Mouse (Mus musculus) urinary bladder, postnatal 10 days (tissue): ENCODE measurements around the gene Rnf5.

Source experiments
- DNase-seq: peaks from one replicate; pipeline ENCODE4 v3.0.0; 2022; ENCODE audit warnings: low spot score

Gene Rnf5

GRCm38 (mm10) chr17:34632261-34632691, 28.8 kb upstream of the Rnf5 start:
- DNase-seq: peak; percentile 46

- DNase-seq: no peak
These were observed 28.2 kb upstream of the Rnf5 start for GRCm38 (mm10) chr17:34631647-34632046.

DNA sequence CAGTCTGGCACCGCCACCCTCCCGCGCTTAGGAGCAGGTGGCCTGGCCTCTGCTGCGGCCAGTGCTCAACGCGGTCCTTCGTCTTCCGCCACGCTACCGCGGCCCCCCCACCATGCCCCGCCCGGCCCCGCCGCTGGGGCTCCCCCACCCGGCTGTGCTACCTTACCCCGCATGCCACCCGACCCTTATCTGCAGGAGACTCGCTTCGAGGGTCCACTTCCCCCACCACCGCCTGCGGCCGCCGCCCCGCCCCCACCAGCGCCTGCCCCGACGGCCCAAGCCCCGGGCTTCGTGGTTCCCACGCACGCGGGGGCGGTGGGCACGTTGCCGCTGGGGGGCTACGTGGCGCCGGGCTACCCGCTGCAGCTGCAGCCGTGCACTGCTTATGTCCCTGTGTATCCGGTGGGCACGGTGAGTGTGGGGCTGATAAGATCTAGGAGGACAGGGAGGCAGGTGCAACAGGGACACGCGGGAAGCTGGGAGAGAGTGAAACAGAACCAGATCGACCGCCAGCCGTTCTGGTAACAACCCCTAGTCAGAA, 27.3 kb upstream of the Rnf5 start:
- no peak for DNase-seq

- no peak for DNase-seq
These were observed 26.5 kb upstream of the Rnf5 start for GRCm38 (mm10) chr17:34629796-34630603.

DNA sequence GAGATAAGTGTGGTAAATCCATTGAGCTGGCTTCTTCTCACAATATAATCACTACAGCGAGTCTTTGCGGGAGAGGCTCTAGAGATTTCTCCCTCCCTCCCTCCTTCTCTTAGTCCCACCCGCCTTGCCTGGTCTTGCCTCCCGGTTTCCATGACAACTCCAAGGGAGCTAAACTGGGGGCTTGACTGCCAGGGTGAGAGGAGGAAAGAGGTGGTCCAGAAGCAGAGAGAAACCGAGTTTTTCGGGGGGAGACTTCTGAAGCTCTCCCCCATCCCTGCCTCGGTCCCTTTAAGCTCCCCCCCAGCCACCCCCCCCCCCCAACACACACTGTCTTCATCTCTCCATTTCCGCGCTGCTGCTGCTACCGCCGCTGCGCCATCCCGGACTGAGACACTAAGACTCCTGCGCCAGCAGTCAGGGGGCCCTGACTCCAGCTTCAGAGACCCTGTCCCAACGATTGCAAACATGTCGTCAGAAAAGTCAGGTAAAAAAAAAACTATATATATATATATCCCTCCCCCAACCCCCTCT, 25.8 kb upstream of the Rnf5 start, which contains the start of gene Prrt1:
TSS of gene Prrt1 (plus strand) at position 313 of the 531 bp plus-strand sequence.
- no peak for DNase-seq

DNA sequence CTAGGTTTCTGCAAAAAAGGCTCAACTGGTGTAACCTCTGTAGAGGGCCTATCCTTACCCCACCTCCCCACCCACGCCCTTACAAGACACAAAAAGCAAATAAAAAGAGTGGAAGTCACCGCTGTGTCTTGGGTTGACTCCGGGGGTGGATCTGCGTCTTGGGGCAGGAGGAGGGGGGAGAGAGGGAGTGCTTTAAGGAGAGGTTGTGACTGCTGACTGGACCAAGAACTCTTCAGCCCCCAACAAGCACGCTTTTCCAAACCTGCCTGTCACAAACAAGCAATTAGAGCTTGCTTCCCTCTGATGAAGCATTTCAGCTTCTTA, 25.1 kb upstream of the Rnf5 start:
- DNase-seq: no peak

DNA sequence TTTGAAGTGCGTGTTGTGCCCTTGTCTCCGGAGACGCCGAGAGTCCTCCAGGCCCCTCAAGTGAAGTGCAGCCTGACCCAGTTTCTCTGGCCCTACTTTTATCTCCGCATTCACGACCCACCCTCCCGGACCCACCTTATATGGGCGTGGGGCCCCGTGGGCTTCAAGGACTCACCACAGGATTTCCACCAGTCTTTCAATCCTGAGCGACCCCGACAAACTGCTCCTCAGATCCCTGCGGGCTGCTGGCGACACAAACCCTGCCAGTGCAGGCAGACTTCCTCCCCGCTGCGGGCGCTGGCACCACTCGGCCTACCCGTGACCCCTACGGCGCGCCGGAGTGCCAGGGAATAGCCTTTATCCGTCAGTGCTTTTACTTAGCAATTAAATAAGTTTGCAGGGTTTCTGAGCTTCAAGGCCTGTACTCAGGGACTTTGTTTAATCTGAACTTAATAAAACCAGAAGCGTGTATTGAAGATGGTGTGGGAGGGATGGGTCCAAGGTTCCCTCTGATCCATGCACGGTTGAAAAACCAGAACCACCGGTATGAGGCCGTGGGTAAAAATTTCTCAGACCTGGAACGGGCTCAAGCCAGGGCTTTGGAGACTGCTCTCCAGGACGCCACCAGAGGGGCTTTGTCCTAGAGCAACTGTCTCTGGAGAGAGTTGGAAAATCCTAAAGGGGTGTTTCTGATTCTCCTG, 24.6 kb upstream of the Rnf5 start, which contains the start of gene Ppt2:
TSS of gene Ppt2 (minus strand) at position 568 of the 701 bp plus-strand sequence.
- no peak for DNase-seq

DNA sequence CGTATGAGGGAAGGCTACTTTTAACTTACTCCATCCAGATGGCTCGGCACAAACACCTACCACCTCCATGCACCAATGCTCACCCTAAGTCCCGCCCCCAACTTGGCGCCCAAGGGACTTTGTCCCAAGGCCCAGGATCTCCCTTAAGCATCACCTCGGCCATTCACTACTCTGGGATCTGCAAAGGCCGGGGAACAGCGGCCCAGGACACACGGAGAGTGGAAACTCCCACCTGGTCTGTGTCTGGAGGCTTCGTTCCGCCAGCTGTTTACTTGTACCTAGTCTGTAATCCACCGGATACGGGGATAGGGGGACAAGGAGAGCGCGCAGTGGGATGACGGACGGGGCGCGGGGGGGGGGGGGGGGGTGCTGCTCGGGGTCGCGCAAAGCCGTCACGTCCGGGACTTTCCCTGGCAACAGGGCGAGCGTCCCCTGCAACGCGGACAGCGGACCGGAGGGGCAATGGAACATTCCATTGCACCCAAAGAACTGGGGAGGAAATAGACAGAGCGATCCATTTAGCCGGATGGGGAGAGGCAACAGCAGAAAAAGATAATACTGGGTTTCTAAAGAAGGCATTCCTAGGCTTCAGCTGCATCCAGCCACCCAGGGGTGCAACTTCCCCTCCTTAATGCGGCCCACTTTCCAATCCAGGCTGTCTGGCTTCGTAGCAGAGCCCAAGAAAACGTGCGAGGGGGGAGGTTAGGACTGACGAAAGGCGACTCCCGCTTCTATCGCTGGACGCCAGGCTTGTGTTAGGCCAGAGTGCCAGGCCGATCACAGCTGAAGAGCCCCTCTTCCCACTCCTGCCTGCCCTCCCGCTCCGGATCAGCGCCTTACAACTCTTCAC, 23.8 kb upstream of the Rnf5 start:
- peak; percentile 59 for DNase-seq

DNA sequence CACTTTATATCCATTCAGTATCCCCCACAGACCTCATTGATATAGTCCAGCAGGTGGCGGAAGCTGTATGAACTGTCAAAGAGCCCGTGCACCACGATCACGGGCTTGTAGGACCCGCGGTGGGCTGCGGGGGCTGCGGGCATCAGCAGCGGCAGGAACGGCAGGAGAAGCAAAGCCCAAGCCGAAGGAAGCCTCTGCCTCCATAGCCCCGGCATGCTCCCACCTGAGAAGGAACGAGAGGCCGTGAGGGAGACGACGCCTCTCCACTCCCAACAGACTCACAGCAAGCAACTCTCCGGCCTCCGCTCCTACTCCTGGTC, 23.2 kb upstream of the Rnf5 start:
- no peak for DNase-seq

GRCm38 (mm10) chr17:34626062-34626772, 22.7 kb upstream of the Rnf5 start:
- DNase-seq: no peak

GRCm38 (mm10) chr17:34624981-34625380, 21.5 kb upstream of the Rnf5 start:
- DNase-seq: no peak

GRCm38 (mm10) chr17:34623161-34623560, 19.7 kb upstream of the Rnf5 start:
- no peak for DNase-seq

DNA sequence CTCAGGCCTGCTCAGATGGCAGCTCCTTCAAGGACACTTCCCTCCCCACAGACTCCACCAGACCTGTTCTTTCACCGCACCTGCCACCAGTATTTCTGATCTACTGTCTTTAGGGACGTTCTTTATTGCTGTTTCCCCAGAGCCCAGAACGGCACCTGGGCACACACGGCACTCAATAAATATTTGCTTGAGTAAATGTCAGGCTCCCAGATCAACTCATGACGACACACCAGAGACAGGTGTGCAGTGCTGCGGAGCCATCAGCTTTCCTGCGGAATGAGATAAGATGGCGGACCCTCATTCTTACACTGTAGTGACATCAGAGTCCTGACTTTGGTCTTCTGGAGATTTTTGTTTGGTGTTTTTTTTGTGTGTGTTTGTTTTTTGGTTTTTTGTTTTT, 17.5 kb upstream of the Rnf5 start:
- DNase-seq: no peak

- no peak for DNase-seq
These were observed 15.5 kb upstream of the Rnf5 start for GRCm38 (mm10) chr17:34618999-34619398.

DNA sequence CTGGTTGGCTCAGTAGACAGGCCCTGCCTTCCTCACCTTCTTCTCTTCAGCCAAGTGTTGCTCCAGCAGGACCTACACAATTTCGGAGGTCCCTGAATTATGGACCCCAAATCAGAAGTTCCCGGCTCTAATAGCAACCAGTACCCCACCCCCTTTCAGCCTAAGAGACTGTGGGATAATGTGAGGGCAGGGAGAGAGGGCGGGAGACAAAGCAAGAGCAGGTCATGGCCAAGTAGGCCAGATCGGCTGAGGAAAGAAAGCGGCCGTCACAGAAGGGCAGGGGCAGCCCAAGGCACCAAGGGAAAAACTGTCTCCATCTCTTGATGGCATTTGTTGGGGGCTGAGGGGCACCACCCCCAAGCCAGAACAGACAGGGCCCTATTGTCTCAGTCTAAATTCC, 12.4 kb upstream of the Rnf5 start, which contains the start of gene Egfl8:
TSS of gene Egfl8 (minus strand) at position 101 of the 400 bp plus-strand sequence.
- DNase-seq: no peak

- no peak for DNase-seq
These were observed 10.3 kb upstream of the Rnf5 start for GRCm38 (mm10) chr17:34613830-34614229.

DNA sequence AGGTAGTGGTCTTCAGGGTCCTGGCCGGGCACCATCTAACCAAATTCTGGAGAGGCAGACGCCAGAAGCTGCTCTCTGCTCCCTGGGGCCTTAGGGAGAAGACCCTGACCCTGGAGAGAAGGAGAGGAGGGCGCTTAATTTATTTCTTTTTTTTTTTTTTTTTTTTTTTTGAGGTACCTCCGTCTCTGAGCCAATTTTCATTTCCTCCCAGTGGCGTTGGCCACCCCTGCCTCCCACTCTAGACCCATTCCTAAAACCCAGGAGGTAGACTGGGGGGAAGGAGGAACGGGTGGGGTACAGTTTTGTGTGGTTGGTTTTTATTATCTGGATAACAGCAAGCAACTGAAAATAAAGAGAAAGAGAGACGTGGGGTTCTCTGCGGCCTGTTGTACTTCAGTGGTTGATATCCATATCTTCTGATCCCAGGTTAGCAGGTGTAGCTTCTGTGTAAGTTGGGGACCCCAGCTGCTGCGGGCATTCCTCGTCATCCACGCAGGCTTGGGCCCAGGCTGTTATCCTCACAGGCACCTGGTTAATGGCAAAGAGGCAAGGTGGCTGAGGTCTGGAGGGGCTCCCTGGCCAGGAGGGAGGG, 9.7 kb upstream of the Rnf5 start:
- DNase-seq: no peak

DNA sequence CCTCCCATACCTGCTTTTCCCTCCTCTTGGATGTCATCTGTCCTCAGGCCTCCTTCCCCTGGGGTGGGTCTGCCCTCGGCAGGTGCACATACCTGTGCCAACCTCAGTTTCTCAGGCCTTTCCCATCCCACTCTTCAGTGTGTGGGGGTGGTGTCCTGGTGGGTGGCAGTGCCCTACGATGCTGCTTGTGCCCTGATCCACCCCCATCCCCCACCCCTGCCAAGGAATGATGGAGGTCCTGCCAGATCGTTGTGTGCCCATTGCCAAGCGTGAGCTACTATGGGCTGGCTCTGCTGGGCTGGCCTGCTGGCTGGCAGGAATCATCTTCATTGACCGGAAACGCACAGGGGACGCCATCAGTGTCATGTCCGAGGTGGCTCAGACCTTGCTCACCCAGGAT, 7.6 kb upstream of the Rnf5 start:
- no peak for DNase-seq

- DNase-seq: no peak
These were observed 4.5 kb upstream of the Rnf5 start for GRCm38 (mm10) chr17:34607997-34608396.

GRCm38 (mm10) chr17:34606186-34607039, 2.9 kb upstream of the Rnf5 start:
- DNase-seq: no peak
